ENCODE assay signal across 8 mouse cellular contexts in the genomic region with DNA sequence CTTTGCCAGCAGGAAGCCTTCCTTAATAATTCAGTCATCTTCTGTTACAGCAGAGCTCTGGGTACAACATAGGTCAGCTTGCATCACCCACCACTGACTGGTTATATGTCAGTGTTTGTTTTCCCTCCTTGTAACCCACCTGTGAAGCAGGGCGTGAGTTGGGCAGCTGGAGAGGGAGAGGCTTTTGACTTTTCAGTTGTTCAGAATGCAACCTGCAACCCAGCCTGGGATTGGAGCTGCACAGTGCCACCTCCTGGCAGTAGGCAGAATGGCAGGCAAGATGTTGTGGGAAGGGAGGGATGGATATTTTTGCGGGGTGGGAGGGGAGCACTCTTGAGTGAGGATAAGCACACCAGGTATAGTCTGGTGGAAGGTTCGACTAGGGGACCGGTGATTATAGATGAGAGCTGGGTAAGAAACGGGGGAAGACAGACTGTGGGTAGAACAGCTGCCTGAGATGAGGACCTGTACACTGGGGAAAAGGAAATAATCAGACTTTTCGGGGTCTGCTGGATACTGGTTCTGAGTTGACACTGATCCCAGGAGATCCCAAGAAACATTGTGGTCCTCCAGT. TPM values are rescaled to one million over a fixed set of nuclear protein-coding genes. Genes with fewer than 3 reads are reported as not detected.
A peak's percentile ranks its signal among the peaks of the same experiment; 100 is the strongest.
DNase-seq lines count a peak whose midpoint lies in the region; ATAC-seq and TF ChIP-seq lines count a peak whose summit lies in the region.

No protein-coding gene starts in this region.

- H3K4me3 ChIP-seq in G1E (ENCODE audit: low read depth, low read length), result no peak overlapping the region

- H3K27me3 ChIP-seq in G1E (ENCODE audit: insufficient read depth, low read length), result no peaks in the 10 kb centered on the region; the same call in 1 of the 2 replicates

- peaks cover 65% of the 10 kb centered on the region for H3K4me1 ChIP-seq in G1E (ENCODE audit: insufficient read depth, low read depth, low read length)

- peak; percentile 91 for TF ChIP-seq CTCF in G1E (IDR thresholded peaks at IDR 0.05; ENCODE audit: low read depth, low read length)

- DNase-seq in gastrocnemius, postnatal 10 days, result peak; percentile 53
- DNase-seq in gastrocnemius, postnatal 25 days, result no peak
- DNase-seq in G1E (ENCODE audit: low spot score), result peak; percentile 67
- peak; percentile 36 to 47 for DNase-seq in cerebellum, postnatal 36 days
- peak; percentile 35 to 52 for DNase-seq in heart, adult 9 months (ENCODE audit: low spot score in 2 of 2)
- peak; percentile 30 to 33 for DNase-seq in layer of hippocampus, postnatal 36 days
- DNase-seq in right cerebral cortex, postnatal 4 days, result peak; percentile 52

- H3K36me3 ChIP-seq in G1E (replicated peaks), result no peaks in the 10 kb centered on the region

- H3K9me3 ChIP-seq in G1E (replicated peaks), result no peaks in the 10 kb centered on the region

- ATAC-seq in G1E (ENCODE audit: extremely low read depth, insufficient number of reproducible peaks, low FRiP score, poor library complexity, severe bottlenecking), result peak; percentile 36
- peak; percentile 80 for ATAC-seq in megakaryocyte progenitor cell, adult 5-6 weeks (replicated peaks; ENCODE audit: poor library complexity)

RNA-seq across cellular contexts. Expression of gene Pdzk1ip1, which starts 2.9 kb away (rescaled TPM):
- total RNA-seq in gastrocnemius, postnatal 10 days (2021), result under 1 TPM; 0.28 to 0.45 TPM
- not detected for total RNA-seq in gastrocnemius, postnatal 25 days (2021)
- total RNA-seq in G1E (2014; fragmentation: Nextera tagmentation), result 2.4 and 3.0 TPM in 2 replicates
- 19.8 and 23.1 TPM in 2 replicates for total RNA-seq in G1E (2017)
- 0.21 TPM in 1 of 2 replicates, not detected in the other for polyA plus RNA-seq in G1E (2012)
- total RNA-seq in layer of hippocampus, postnatal 36 days (2021), result under 1 TPM in 1 of 2 experiments, not detected in 1; 0.75 TPM
- total RNA-seq in megakaryocyte progenitor cell, adult 5-6 weeks (2015), result 5.2 and 11.2 TPM in 2 replicates
- total RNA-seq in megakaryocyte progenitor cell, adult 5-6 weeks (2017), result 2.0 and 5.2 TPM in 2 replicates

RNA-seq across cellular contexts. Expression of gene Tal1, which starts 29.4 kb away (rescaled TPM):
- total RNA-seq in gastrocnemius, postnatal 10 days (2021), result 1 to 10 TPM; 2.0 to 3.7 TPM
- total RNA-seq in gastrocnemius, postnatal 25 days (2021), result 1 to 10 TPM in 1 of 2 experiments, under 1 TPM in 1; 0.46 to 1.3 TPM
- total RNA-seq in G1E (2014; fragmentation: Nextera tagmentation) (155 and 174 TPM in 2 replicates), G1E (2017) (155 and 166 TPM in 2 replicates)
- polyA plus RNA-seq in G1E (2012), result 239 and 262 TPM in 2 replicates
- 1 to 10 TPM; 1.1 to 1.3 TPM for total RNA-seq in layer of hippocampus, postnatal 36 days (2021)
- total RNA-seq in megakaryocyte progenitor cell, adult 5-6 weeks (2015), result 17.3 and 22.6 TPM in 2 replicates
- total RNA-seq in megakaryocyte progenitor cell, adult 5-6 weeks (2017), result 9.2 and 16.3 TPM in 2 replicates

RNA-seq across cellular contexts. Expression of gene Cyp4x1, which starts 48.5 kb away (rescaled TPM):
- under 1 TPM in 1 of 2 experiments, not detected in 1; 0.07 TPM for total RNA-seq in gastrocnemius, postnatal 10 days (2021)
- total RNA-seq in gastrocnemius, postnatal 25 days (2021), result not detected
- total RNA-seq in G1E (2014; fragmentation: Nextera tagmentation), result 0.15 TPM in 1 of 2 replicates, not detected in the other
- 0.05 TPM in 1 of 2 replicates, not detected in the other for total RNA-seq in G1E (2017)
- polyA plus RNA-seq in G1E (2012), result not detected in 2 replicates
- total RNA-seq in layer of hippocampus, postnatal 36 days (2021), result 1 to 10 TPM; 7.0 to 7.2 TPM
- total RNA-seq in megakaryocyte progenitor cell, adult 5-6 weeks (2015), result not detected in 2 replicates
- total RNA-seq in megakaryocyte progenitor cell, adult 5-6 weeks (2017), result not detected in 2 replicates

Comparison
In these comparisons a context has a peak if more than half of its experiments do, and no peak if none do; other contexts are left out.
1. RNA of gene Tal1, which starts 29.4 kb away (total RNA-seq): 155 to 174 TPM in G1E; 9.2 to 22.6 TPM in megakaryocyte progenitor cell, adult 5-6 weeks, 2.0 to 3.7 TPM in gastrocnemius, postnatal 10 days, 0.46 to 1.3 TPM in gastrocnemius, postnatal 25 days and 1.1 to 1.3 TPM in layer of hippocampus, postnatal 36 days; every median in the first group is over 4 times any median in the second.
2. RNA of gene Cyp4x1, which starts 48.5 kb away (total RNA-seq): 7.0 to 7.2 TPM in layer of hippocampus, postnatal 36 days; 0.07 TPM in gastrocnemius, postnatal 10 days, 0.05 to 0.15 TPM in G1E, not detected in gastrocnemius, postnatal 25 days and not detected in megakaryocyte progenitor cell, adult 5-6 weeks; every median in the first group is over 4 times any median in the second.